Mouse (Mus musculus) urinary bladder, postnatal 36 days (tissue): Measurements from ENCODE around the gene Smarca2.
"Not testable (repeated sequence)": the region's sequence is repeated elsewhere in the genome, so short reads cannot be mapped to it uniquely, and the experiment has no call there.

Experiments used
- DNase-seq, 2 experiments: peaks; one replicate each; pipeline ENCODE4 v3.0.0; 2022; ENCODE audit warnings: low spot score in 2 of 2, mixed read lengths in 1 of 2

The Smarca2 gene

GRCm38 (mm10) chr19:26616271-26616670, 11.4 kb downstream of the Smarca2 start:
- no peak for DNase-seq

DNA sequence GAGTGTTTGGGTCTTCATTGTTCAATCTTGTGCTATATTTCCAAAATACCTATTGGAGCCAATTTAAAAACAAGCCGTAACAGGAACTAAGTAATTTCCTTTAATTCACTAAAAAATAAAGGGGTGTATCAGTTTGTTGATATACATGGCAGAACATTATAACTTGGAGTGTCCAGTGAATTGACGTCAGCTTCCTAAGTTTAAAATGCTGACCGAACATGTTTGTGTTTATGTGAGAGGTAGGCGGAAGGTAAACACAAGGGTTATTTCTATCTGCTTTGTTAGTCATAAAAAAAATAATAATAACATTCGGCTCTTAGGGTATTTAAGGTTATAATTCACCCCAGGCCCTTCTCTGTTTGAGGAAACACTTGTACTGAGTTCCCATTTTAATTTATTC, 12.4 kb downstream of the Smarca2 start:
- no peak for DNase-seq

DNA sequence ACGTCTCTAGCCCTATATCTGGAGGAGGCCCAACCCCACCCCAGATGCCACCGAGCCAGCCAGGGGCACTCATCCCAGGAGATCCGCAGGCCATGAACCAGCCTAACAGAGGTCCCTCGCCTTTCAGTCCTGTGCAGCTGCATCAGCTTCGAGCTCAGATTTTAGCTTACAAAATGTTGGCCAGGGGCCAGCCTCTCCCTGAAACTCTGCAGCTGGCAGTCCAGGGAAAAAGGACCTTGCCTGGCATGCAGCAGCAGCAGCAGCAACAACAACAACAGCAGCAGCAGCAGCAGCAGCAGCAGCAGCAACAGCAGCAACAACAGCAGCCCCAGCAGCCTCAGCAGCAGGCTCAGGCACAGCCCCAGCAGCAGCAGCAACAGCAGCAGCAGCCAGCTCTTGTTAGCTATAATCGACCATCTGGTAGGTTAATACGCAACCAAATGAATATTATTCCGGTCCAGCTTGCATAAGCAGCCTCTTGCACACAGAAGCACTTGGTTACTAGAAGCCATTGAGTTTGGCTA, 25.9 kb downstream of the Smarca2 start:
- peak in 1 of 2 experiments; percentile 33 for DNase-seq

- DNase-seq = no peak
Observed at GRCm38 (mm10) chr19:26632228-26632627, 27.4 kb downstream of the Smarca2 start.

DNA sequence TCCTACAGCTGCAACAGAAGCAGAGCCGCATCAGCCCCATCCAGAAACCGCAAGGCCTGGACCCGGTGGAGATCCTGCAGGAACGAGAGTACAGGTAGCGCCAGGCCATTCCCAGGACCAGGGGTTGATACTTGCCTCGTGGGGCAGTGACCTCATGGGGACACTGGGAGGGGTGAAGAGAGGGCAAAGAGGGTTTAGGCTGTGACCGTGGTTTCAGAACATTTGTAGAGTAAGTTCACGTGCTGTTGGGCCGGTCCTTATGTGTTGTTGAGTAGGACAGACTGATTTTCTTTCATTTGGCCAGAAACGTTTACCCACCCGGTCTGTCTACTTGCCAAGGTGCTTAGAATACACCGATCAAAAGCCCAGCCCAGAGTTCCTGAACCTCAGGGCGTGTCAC, 35.7 kb downstream of the Smarca2 start:
- no peak for DNase-seq

DNA sequence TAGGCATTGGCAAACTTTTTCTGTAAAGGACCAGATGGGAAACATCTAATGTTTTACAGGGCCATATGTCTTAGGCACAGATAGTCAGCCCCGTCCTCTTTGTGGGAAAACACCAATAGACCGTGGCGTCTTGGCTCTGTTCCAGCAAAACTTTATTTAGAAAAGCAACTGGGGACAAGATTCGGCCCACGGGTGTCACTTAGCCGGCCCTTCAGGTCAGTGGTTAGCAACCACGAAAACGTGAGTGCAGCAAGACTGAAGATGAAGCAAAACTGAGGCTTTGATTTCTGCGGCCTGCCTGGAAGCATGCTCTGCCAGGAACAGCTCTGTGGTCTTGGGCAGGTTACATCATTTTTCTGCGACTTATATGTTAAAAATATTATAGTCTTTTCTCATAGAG, 36.4 kb downstream of the Smarca2 start:
- DNase-seq = no peak

DNA sequence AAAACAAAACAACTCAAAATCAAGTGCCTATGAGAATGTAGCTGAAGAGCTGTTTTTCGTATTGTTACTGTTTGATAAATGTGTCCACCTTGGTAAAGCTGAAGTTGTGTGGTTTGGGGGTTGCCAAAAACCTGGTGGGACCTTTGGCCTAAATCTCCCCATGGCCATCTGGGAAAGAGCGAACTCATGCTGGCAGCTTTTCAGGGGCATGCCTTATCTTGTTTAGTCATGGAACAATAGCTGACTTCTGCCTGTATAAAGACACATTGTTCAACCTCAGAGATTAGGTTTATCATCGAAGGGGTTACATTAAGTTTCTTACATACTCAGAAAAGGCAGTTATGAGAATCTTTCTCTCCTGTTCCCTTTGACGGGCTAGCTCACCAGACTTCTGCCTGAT, 38.2 kb downstream of the Smarca2 start:
- peak in 1 of 2 experiments; percentile 9 for DNase-seq

DNA sequence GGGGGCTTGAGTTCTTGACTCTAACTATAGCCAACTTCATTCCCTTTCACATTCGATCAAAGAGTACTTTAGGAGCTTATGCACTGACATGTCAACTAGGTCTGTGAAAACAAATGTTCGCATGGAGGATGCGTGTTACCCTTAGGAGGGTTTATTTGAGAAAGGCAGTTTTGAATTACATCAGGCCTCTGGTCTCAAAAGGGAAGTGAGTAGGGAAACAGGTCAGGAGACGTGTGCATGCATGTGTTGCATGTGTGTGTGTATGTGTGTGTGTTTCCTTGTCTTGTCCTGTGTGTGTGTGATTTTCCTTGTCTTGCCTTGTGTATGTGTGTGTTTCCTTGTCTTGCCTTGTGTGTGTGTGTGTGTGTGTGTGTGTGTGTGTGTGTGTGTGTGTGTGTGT, 39.1 kb downstream of the Smarca2 start:
- no peak for DNase-seq

DNA sequence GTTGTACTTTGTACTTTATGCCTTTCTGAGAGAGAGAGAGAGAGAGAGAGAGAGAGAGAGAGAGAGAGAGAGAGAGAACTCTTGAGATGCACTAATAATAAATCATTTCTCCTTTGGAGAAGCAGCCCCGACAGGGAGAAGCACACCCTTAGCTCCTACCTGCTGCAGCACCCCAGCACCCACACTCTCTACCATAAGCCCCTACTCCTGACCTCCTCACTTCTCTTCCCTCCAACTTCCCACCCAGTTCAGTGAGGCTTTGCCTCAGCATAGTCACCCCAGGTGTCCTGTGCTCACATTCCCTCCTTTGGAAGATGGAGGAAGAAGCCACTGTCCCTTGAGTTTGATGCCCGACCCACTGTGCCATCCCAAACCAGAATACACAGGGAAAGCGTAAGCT, 40.2 kb downstream of the Smarca2 start:
- no peak for DNase-seq

GRCm38 (mm10) chr19:26646128-26646527, 41.3 kb downstream of the Smarca2 start:
- no peak for DNase-seq

- no peak for DNase-seq
Observed at GRCm38 (mm10) chr19:26650585-26651273, 45.9 kb downstream of the Smarca2 start.

- DNase-seq = no peak
Observed at GRCm38 (mm10) chr19:26658324-26658723, 53.5 kb downstream of the Smarca2 start.

DNA sequence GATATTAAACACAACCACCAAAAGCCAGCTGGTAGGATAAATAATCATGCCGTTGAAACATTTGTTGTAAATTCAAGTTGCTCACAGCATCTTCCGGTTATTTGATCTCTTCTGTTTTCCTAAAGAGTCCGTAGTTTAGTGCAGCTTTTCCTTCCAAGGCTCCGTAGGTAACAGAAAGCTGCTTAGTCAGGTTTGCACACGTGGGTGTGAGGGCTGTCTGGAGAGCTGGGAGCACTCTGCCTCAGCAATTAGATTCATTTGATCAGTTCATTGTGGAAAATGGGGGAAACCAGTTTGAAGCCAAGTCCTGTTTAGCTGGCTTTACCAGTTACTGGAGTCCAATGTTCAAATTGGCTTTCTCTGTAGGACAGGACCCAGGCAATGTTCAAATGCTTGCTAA, 55.1 kb downstream of the Smarca2 start:
- DNase-seq = no peak

GRCm38 (mm10) chr19:26661198-26661597, 56.3 kb downstream of the Smarca2 start:
- no peak for DNase-seq

- DNase-seq = no peak
Observed at GRCm38 (mm10) chr19:26666303-26666702, 61.5 kb downstream of the Smarca2 start.

GRCm38 (mm10) chr19:26670089-26670488, 65.2 kb downstream of the Smarca2 start:
- no peak for DNase-seq

DNA sequence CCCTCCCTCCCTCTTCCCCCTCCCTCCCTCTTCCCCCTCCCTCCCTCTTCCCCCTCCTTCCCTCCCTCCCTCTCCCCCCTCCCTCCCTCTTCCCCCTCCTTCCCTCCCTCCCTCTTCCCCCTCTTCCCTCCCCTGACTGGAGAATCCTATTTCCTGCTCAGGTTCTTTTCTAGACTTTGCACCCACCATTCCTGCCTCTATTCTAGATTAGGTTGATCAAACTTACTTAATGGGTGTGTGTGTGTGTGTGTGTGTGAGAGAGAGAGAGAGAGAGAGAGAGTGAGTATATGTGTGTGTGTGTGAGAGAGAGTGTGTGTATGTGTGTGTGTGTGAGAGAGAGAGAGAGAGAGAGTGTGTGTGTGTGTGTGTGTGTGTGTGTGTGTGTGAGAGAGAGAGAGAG, 66.6 kb downstream of the Smarca2 start:
- not testable (repeated sequence) for DNase-seq

GRCm38 (mm10) chr19:26675917-26676316, 71.1 kb downstream of the Smarca2 start:
- no peak for DNase-seq

DNA sequence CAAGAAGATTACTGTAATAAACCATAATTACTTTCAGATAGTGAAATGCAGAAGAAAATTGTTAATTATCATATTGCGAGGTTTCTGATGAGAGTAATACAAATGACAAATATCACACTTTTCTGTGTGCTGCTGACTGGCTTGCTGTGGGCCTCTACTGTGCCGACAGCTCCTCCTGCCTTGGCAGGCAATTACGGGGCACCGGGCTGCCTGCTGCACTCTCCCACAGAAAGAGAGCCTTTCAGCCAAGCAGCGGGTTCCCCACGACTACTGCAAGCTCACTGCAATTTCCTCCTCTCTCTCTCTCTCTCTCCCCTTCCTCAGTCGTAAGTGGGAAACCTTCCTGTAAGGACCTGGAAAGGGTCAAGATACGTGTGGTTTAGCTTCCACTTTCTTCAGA, 73.7 kb downstream of the Smarca2 start:
- DNase-seq = no peak

- DNase-seq = no peak
Observed at GRCm38 (mm10) chr19:26679674-26680073, 74.8 kb downstream of the Smarca2 start.

DNA sequence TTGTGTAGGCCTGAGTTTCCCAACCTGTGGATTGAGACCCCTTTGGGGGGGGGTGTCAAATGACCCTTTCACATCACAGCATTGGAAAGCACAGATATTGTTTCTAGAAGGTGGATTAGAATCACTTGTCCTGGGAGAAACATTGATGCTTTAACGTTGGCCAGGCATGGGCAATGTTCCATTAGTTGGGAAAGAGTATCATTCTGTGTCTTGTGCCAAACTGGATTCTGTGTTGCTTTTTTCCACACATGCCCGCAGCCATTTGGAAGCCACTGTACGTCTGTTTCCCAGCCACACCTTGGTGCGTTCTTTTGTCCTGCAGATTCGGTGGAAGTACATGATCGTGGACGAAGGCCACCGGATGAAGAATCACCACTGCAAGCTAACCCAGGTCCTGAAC, 76.7 kb downstream of the Smarca2 start:
- DNase-seq = no peak

GRCm38 (mm10) chr19:26682130-26682529, 77.3 kb downstream of the Smarca2 start:
- no peak for DNase-seq

DNA sequence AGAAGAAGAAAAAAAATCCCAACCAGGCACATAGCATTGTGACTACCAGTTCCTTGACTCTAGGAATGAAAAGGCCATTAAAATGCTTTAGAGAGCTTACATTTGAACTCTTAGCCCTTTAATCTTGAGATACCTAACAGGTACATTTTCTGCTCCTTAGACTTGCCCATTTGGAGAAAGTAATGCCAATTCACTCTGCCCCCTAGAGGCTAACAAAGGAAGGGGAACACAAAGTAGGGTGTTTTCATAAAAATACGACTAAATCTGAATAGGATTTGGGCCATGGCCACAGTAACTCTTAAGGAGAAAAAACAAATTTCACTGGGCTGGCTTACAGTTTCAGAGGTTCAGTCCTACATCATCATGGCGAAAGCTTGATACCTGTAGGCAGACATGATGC, 77.9 kb downstream of the Smarca2 start:
- DNase-seq = no peak

- DNase-seq = no peak
Observed at GRCm38 (mm10) chr19:26683731-26684130, 78.9 kb downstream of the Smarca2 start.
